Mouse (Mus musculus) lung, postnatal 10 days (tissue): ENCODE measurements at regions not wholly inside any gene's neighbourhood (a gene's known extent, or its start where the extent isn't known, plus 50 kb on each side); places are given as distances from the start of the nearest gene placed in this dataset.
A peak's percentile ranks its signal among the peaks of the same experiment; 100 is the strongest.

Experiments used
- DNase-seq: peaks from one replicate; pipeline ENCODE4 v3.0.0; 2021

DNA sequence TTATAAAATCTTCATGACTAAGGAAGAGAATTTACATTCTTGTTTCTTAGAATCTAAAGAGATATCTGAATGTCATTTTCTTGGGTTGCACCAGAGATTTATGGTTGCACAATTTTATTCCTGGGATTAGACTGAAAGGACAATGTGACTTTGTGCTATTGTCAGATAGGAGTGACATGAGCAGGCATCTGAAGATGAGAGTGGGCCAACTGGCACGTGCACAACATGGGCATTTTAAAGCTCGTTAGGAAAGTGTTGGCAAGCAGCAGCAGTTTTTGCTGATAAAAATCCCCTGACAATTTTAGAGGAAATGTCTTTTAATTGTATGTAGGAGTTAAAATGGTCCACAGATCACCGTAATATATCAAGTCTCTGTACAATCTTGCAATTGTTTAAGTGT is 178.9 kb upstream of the Tecrl start:
- DNase-seq: no peak

DNA sequence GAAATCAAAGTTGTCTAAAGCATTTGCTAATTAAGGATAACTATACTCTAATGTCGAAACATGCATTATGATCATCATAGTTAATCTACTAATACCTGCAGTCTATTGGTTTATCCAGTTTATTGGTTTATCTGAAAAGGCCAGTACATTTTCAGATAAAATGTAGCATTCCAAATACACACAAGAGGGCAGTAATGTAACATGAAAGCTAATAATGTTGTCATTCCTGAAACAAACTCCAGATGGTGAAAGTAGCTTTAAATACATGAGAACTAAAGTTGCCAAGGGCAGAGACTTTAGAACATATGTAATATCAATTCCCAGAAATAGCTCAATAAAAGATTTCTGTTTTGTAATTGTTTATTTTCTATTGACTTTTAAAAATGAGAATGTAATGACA is 163.7 kb upstream of the Tecrl start:
- DNase-seq: no peak

DNA sequence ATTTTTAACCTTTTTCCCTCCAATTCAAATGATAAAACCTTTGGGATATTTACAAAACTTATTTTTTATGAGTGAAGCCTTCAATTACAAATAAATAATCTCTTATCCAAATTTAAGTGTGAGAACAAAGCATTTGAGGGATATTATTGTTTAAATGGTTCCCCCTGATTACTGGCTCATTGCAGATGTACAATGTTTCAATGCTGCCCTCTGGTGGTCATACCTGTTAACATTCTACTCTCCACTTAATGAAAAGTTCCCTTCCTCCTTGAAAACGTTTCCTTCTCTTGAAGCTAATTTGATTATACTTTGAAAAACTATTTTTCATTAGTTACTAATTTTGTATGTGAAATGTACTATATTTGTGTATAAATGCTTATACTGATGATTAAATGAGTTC is 129.1 kb upstream of the Tecrl start:
- peak; percentile 10 for DNase-seq

DNA sequence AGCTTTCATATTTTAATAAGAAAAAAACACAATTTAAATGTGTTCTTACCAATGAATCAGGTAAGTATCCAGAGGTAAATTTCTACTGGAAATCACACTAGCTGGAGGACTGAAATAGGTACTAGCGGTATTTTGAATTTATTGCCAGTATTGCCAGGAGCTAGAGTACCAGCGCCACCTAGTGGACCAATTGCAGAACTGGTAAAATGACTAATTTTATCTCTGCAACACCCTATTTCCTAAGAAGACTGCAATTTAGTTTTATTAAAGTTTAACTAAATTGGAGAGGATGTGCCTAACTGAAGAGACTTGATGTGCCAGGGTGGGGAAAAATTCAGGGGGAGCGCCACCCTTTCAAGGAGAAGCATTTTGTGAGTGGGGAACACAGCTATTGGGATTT is 85.3 kb upstream of the Tecrl start:
- peak; percentile 25 for DNase-seq

DNA sequence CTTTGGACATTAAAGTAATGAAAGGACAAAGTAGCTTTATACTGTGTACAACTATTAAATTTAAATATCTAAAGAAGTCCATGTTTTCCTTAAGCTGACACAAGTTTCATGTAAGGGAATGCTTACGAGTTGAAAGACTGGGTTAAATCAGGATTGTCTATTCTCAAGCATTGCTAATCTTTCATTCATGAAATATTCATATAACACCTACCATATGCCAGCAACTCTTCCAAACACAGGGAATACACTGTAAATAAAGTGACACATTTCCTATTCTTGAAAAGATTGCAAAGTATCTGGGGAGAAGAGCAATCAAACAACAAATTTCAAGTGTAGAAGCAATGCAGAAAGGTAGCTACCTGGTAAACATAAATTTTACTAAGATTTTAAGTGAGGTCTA is 81.5 kb upstream of the Tecrl start:
- DNase-seq: no peak

DNA sequence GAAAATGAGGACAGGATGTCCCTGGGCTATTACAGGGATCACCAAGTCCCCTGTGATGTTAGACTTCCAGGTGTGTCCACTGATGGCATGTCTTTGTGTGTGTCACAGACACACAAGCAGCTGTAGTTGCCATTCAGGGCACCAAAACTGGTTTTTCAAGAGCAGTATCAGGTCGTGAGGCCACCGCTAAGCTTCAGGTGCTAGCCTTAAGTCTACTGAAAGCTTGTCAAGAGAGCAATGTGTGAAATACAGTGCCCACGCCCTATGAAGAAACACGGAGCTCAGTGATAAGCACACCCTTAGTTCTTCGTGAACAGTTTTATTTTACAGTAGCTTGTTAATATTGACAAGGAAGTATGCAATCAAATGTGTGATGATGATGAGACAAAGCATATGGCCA is 66.7 kb upstream of the Tecrl start:
- DNase-seq: no peak

DNA sequence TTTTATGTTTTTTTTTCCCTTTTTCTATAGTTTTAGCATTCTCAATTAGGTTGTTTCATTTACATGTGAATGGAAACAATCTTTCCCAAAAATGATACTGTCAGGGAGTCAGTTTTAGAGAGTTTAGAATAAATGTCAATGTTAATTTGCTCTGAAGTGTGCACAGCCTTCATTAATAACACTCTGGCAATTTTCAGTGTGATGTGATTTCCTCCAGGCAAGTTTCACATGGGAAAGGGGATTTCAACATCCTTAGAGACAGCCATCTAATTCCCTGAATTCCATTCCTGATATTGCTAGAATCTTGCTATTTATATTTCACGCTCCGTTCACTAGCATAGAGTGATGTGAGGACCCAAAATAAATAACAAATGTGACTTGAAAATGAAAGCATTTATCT is 55.2 kb upstream of the Tecrl start:
- no peak for DNase-seq

DNA sequence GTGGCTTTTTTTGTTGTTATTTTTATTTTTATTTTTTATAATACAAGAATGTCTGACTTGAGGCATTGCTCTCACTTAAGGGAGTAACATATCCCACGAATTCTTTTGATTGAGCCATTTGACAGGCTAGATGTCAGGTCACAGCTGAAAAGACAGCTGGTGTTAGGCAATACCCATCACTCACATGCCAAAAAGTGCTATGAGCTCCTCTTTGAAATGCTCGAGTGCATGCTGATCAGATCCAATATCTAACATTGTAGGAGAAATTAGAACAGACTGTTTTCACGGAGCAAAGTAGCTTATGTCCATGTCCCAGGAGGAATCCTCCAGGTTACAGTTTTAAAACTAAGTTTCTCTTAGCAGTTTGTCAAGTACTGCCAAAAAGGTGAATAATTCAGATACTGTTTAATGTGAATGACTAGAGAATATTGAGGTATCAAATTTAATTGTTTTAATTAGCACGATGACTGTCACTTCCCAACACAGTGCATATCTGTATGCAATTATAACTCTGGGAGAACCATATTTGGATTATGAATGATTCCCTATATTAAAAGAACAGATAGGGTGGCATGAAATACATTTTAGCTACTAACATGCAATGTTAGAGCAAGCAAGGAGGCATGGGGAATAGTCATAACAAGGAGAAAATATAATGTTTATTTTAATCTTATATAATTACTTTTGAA is 50.4 kb upstream of the Tecrl start:
- no peak for DNase-seq
